Mouse (Mus musculus): ENCODE results near the gene Vps53.
"Not testable (repeated sequence)": the region's sequence is repeated elsewhere in the genome, so short reads cannot be mapped to it uniquely, and the experiment has no call there.

Vps53 gene

DNA sequence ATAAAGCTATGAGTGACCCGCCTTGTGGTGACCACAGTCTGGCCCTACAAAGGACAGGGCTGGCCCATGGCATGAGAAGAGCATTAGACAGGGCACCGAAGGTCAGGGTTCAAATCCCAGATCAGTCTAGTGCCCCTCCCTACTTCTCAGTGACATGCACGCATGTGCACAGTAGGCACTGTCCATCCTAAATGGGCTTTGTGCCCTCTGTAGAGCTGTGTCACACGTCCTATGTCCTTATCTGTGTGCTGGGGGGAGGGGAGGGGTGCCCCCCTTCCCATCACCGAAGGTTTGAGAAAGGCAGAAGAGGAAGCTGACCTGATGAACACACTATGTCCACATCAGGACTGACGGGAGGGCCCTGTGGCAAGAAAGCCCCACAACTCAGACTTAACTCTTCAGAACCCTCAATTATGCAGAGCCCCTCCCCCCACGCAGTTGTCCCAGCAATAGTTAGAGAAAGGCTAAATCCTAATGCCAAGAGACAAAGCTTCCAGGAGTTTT, 154.3 kb downstream of the Vps53 start:
- CTCF ChIA-PET, result interaction anchor here (0.9 kb wide), 1 partner anchor 12 kb away, joined by 6 read pairs; no protein-coding TSS in a partner anchor

DNA sequence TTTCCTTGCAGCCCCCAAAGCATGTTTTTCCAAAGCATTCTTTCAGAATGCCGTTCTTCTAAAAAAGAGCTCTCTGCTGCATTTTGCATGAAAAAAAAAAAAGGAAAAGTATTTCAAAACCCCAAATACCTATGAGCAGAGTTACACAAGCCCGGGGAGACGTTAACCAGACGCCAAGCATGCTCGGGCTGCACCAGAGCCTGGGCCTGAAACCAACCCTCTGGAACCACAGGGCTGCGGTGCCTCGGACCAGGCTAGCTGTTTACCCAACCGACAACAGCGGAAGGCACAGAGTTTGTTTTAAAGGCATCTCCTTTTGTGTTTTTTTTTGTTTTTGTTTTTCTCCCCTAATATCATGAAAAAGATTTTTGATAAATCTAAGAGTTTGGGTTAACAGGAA, 158.5 kb downstream of the Vps53 start:
- CTCF ChIA-PET, result interaction anchor here (1.0 kb wide), 1 partner anchor 33 kb away, joined by 3 read pairs; no protein-coding TSS in a partner anchor

DNA sequence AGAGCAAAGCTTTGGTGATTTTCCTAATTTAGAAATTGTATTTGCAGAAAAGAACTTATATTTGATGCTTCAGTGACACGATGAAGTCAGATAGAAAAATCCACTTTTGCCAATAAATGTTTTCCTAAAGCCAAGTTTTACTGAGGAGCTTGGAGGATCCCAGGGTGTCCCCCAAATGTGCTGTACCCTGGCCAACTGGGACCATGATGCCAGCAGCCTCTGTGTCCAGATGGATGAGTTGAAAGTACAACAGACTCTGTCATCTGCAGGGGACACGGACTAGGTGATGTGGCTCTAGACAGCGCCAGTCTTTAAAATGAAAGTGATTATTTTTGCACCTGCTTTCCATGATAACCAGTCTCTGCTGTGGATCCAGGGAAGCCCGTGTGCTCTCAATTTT, 159.6 kb downstream of the Vps53 start:
- CTCF ChIA-PET, result no interaction called here

DNA sequence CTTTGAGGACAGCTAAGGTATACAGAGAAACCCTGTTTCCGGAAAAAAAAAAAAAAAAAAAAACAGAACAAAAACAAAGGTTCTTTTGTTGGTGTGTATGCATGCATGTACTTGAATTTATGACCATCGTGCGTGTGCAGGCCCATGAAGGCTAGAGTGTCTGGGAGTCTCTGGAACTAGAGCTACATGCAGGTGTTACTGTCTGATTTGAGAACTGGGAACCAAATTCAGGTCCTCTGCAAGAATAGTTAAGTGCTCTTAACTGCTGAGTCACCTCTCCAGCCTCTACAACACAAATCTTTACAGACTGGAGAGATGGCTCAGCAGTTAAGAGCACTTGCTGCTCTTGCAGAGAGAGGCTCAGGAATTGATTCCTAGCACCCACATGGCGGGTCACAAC, 163.6 kb downstream of the Vps53 start:
- CTCF ChIA-PET, result interaction anchor here (0.7 kb wide), 1 partner anchor 18 kb away, joined by 7 read pairs; no protein-coding TSS in a partner anchor

DNA sequence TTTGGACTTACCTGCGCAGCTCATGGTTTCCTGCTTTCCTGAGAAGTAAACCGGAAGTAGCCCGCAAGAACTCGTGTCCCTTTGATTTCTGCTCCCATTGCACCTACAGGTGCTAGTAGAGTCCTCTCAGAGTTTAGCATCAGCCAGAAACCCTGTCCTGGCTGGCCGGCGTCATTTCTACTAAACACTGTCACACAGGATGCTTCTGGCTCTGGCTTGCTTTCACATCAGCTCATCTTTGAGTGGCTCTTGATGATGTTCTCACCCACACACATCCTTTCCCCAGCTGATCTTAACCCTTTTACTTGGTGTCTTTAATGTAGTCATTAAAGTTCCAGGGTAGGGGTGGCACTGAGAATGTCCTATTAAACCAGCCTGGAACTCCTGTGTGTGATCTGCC, 164.2 kb downstream of the Vps53 start:
- CTCF ChIA-PET, result interaction anchor here (0.5 kb wide), 1 partner anchor 159 kb away, joined by 6 read pairs; no protein-coding TSS in a partner anchor

DNA sequence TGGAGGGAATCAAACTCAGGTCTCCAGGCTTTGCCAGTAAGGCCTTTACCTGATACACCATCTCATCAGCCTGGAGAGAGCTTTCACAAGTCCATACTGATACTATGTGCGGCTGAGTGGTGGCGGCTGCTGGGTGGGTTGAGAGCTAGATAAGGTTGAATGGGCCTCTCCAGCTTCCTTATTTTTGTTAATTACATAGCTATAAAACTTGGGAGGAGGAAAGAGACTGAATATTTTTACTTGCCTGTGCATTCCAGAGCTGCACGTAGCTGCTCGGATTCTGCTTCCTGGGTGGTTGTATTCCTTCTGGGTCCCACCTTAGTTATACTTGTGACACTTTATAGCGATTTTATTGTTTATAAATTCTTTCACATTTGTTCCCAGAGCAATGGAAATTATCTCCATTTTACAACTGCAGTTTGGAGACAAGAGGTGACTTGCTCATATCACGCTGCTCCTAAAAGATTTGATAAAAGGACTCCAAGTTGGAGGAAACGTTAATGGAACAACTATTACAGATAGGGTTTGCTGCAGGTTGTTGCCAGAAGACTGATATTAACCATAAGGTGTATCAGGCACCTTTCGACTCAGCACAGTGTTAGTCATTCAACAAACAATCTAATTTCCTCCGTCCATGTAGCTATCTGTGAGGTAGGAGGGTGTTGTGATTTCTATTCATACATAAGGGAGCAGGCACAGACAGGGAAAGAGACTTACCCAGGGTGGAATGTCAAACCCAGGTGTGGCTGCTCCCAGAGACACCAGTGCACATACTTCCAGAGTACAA, 168.4 kb downstream of the Vps53 start:
- CTCF ChIA-PET, result interaction anchor here (0.6 kb wide), 1 partner anchor 525 kb away, joined by 3 read pairs; no protein-coding TSS in a partner anchor

DNA sequence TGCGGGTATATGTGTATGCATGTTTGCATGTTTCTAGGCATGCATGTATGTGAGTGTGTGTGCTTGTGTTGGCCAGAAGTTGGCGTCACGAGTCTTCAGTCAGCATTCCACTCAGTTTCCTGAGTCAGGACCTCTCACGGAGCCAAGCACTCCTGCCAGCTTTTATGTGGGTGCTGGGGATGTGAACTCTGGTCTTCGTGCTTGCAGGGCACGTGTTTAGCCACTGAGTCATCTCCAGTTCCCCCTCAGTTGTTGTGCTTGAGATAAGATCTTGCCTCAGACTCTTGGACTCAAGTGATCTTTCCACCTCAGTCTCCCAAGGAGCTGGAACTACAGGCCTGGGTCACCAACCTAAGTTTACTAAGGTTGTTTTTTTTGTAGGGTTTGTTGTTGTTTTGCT, 170.3 kb downstream of the Vps53 start:
- CTCF ChIA-PET, result no interaction called here

DNA sequence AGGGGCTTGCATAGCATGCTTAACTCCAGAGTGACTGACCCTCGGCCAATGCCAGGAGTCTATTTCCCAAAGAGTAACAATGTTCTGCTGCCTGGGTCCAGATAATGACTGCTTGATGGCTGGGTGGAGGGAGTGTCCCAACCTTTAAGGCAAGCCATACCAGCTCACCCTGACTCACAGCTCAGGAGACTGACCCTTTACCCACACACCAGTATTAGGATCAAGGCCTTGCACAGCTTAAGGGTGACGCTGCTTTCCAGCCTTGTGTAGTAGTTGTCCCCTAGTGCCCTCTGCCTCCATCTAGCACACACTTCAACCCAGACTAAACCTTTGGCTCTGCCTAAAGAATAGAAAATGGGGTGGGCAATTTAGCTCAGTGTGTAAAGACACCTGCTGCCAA, 171.3 kb downstream of the Vps53 start:
- CTCF ChIA-PET, result no interaction called here

DNA sequence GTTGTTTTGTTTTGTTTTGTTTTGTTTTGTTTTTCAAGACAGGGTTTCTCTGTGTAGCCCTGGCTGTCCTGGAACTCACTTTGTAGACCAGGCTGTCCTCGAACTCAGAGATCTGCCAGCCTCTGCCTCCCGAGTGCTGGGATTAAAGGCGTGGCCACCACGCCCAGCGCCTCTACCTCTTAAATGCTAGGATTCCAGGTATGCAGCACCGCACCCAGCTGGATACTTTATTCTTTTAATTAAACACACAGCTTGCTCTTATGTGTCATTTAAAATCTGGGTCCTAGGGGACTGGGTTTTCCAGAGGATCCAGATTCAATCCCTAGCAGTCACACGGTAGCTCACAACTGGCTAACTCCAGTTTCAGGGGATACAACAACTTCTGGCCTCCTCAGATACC, 175.2 kb downstream of the Vps53 start:
- CTCF ChIA-PET, result not testable (repeated sequence)

DNA sequence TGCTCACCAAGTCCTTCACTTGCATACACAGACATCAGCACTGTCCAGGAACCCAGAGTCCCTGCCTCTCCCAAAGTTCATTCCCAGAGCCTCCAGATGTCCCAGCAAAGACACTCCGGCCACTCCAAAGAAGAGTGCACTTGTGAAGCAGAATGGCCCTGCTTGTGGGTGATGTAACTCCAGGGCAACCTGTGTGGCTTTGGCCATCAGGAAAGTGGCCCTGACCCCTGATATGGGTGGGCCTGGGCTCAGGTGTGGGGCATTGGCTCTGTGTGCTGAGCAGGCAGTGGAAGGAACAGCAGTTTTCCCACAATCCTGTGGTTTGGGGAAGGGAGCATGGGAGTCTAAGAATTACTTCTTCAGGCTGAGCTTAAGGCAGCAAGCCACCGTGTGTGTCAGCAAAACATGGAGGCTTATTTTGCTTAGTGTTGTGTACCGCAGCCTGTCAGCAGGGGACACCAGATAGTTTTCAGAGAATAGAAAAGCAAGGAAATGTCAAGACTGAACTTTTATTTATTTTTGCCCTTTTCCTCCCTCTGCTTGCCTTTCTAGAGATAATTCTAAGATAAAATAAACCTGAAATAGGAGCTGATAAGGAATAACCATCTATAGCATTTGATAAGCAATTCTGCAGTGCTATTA, 178.1 kb downstream of the Vps53 start:
- CTCF ChIA-PET, result interaction anchor here (0.5 kb wide), 1 partner anchor 23 kb away, joined by 3 read pairs; no protein-coding TSS in a partner anchor

DNA sequence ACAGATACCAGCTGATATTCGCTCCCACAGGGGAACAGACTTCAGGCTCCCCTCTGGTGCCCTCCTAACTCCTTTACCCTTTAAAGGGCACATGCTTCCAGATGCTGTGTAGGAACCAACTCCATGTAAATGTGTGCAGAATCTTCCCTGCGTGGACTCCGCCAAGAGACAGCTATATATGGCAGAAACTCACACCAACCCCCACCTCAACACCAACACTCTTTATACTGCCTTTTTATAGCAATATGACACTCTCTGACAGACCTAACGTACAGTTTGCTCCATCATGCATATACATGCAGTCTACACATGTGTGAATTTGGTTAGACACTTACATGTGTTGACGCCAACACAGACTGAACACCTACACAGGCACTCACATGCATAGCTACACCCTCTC, 178.7 kb downstream of the Vps53 start:
- CTCF ChIA-PET, result no interaction called here

DNA sequence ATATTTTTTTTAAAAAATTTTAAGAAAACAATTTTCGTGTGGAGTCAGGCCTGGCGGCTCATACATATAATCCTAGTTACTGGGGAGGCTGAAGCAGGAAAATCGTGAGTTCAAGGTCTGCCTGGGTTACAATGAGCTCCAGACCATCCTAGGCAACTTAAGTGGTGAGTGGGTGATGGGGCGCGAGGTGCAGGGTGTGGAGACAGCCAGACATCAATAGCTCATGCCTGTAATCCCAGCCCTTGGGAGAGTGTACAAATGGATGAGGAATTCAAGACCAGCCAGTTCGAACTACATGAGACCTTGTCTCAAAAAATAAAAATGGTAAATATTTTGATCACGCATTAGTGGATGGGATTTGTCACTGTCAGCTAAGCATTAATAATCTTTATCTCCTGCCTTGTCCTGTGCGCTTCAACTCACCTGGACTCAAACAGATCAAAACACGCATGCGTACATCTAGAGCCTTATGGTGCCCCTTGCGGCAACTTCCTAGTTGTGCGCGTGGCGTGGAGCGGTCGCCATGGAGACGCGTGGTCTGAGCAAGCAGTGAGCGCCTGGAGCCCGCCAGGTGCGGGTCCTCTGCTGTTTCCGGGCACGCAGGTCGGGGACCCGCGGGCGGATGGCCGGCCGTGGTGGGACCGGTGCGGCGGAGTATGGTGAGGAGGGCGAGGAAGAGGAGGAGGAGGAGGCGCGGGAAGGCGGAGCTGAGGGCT, 179.8 kb downstream of the Vps53 start, which contains the start of gene 1700016K19Rik:
Gene 1700016K19Rik, plus strand, starts transcription at position 473 of the 716 bp plus-strand sequence.
- CTCF ChIA-PET, result interaction anchor here (0.5 to 1.1 kb wide), 4 partner anchors 9 to 593 kb away, joined by 3 to 11 read pairs (median 5); no protein-coding TSS in a partner anchor
